Mouse (Mus musculus) gastrocnemius, postnatal 36 days (tissue): ENCODE measurements at regions not wholly inside any gene's neighbourhood (a gene's known extent, or its start where the extent isn't known, plus 50 kb on each side); places are given as distances from the start of the nearest gene placed in this dataset.
A peak's percentile ranks its signal among the peaks of the same experiment; 100 is the strongest.

ENCODE experiments used
- DNase-seq, 2 experiments: peaks; one replicate each; pipeline ENCODE4 v3.0.0; 2022
- intact Hi-C: fragments of 180-260 bp; cut with DNase I; formaldehyde crosslinking; loops from one replicate; pipeline ENCODE4 v1.15.1; 2025

- intact Hi-C loops: no loop called here
- DNase-seq: no peak
Measured at GRCm38 (mm10) chr12:29258548-29258874, 269.7 kb upstream of the Myt1l start.

DNA sequence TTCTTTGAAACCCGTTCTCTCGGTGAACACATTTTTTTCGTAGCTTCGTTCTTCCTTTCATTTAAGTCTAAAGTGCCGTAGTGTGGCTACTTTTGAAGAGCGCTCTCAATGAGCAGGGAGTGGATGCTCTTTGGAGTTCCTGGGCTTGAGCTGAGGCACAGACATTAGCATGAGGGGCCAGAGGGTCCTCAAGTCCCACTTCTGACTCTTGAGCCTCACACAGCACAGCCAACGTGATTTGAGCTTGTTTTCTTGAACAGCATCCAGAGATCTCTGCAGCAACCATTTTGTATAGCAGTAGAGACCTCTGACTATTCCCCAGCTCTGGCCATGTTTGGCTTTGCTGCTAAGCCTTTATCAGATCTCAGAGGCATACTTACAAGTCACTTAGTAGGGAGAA is 269.2 kb upstream of the Myt1l start:
- intact Hi-C loops: no loop called here
- DNase-seq: no peak

GRCm38 (mm10) chr12:29274166-29274565 is 254.0 kb upstream of the Myt1l start:
- no peak for DNase-seq
- intact Hi-C loops: no loop called here

GRCm38 (mm10) chr12:29275676-29276075 is 252.5 kb upstream of the Myt1l start:
- intact Hi-C loops: no loop called here
- no peak for DNase-seq

DNA sequence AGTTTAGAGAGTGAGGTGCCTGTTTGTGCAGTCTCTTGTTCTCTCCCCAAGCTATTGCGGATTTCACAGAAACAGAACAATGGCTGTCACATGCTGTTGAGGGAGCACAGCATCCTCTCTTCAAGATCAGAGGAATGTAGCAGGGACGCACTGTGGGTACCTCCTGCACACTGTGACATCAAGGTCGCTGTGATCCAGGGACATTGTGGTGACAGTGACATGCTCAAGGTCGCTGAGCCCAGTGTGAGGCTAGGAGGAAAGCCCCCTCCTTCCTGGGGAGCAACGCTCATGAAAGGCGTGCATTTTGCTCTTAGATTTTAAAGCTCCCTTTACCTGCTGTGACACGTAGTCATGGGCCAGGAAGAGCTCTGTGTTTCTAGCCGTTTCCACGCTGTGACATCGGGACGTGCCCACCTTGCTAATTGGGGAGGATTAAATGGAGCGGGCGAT is 248.5 kb upstream of the Myt1l start:
- intact Hi-C loops: no loop called here
- no peak for DNase-seq

DNA sequence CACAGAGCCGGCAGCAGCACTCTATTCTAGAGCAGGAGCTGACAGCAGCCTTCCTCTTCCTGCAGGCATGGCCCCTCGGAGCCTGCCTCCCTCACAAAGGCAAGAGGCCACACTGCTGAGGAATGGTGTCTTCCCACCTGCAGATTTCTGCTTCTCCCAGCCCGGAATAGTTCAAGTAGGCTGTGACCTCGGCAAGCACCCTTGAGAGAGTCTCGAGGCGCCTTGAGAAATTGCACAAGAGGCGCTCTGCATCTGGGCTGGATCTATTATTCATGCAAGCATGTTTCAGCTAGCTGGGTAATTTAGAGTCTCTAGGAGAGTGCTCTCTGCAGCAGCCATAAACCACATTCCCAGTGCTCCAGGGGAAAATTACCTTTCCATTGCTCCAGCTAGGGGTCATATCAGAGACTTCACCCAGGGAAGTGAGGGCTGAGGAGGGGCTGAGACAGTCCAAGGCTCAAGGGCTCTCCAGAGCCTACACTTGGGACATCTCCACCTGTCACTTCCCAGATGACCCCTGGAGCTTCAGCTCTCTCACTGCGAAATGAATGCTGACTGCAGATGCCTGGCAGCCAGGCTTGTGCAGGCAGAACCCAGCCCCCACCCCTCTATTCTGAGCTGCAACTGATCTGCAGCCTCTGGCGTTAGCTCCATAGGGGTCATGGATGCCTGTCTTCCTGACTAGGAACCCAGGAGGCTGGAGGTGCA is 247.9 kb upstream of the Myt1l start:
- intact Hi-C loops: no loop called here
- DNase-seq: no peak

DNA sequence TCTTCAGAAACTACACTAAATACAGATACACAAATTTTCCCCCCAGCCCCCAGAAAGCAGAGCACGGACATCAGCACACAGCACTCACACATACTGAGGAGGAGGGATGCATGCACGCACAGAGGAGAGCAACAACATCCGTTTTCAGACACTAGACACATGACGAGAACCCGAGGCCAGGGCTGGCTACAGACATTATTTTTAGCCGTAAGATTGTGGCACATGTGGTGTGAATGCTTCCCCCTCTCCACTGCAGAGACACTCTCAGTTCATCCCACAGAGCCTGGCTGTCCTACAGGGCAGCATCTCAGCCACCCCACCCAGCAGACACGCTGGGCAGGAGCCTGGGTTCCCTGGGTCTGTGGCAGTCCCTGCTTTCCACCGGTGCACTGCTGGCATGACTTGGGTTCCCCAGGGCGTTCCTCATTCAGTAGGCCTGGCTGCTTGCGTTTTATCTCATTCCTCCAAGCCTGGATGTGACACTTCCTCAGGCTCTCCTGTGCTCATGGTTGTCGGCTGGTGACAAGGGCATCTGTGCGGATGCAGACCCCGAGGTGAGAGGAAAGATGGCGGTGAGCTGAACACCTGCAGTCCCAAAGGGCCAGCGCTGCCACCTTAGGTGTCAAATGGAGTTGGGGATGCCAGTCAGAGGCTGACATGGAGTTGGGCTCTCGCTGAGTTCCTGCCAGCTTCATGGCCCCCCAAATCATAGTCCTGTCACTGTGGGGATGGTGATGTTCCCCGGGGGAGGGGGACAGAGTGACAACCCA is 247.1 kb upstream of the Myt1l start:
- intact Hi-C loops: no loop called here
- no peak for DNase-seq

- intact Hi-C loops: no loop called here
Measured at GRCm38 (mm10) chr12:29288801-29289200, 239.4 kb upstream of the Myt1l start.

DNA sequence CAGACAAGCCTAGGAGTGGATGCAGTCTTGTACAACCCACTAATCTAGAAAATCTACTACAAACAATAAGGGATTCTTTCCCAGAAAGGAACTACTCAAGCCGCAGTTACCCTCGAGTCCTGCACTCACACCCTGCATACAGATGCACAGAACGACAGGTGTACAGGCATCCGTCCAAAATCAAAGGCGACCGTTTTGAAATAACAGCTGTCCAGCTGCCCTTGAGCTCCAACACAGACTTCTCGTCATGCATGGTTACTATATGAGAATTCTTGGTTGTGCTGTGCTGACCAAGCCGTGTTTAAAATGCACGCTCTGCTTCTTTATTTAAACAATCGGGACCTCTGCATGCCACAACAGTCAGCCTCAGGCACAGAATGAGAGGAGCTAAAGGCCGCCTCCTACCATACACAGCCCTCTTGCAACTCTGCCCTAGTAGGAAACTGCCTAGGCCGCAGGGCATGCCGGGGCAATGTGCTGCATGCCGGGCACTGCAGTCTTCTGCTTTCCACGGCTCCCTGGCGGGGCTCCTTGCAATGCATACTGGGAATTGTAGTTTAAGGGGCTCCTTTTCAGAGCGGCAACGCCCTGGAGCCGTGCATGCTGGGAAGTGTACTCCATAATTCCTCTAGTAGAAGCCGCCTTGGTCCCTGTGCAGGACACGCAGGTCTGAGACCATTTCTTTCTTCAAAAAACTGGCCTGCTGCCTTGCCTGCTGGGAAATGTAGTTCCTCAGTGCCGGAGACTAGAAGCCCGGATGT is 237.4 kb upstream of the Myt1l start:
- DNase-seq: peak; percentile 90 to 93
- intact Hi-C loops: no loop called here

More at GRCm38 (mm10) chr12:29288801-29289200, 239.4 kb upstream of the Myt1l start:
- no peak for DNase-seq

- no peak for DNase-seq
- intact Hi-C loops: no loop called here
Measured at GRCm38 (mm10) chr12:29297984-29298383, 230.2 kb upstream of the Myt1l start.

DNA sequence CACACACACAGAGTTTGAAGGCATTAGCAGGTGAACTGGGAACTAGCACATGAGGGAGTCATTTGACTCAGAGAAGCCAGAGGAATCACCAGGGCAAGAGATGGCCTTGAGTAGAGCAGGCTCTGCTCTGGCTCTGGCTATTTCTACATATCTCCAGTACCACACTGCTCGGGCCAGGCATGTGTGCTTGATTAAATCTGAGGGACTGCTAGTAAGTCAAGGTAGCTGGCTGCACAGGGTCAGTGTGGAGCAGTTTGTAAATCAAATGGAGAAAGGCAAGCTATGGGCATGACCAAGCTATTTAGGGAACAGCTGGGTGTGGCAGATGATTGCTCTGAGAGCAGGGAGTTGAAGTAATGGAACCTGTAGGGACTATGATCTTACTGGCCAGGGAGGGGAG is 212.5 kb upstream of the Myt1l start:
- DNase-seq: no peak
- intact Hi-C loops: no loop called here

DNA sequence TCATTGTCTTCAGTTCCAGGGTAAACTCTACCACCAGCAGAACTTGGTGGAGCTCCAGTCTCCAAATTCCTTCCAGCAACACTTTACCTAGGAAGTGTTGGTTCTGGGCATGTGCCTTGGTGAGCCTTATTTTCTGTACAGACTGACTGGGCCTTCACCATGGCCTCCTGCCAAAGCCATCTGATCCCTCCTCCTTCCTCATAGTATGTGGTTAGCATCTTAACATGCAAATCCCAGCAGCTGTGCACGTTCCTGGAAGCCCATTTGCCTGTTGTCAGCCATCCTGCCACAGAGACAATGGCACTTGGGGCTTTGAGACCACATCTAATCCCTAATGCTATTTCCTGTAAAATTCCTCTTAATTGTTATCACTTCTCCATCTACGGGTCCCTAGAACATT is 206.7 kb upstream of the Myt1l start:
- no peak for DNase-seq
- intact Hi-C loops: no loop called here

DNA sequence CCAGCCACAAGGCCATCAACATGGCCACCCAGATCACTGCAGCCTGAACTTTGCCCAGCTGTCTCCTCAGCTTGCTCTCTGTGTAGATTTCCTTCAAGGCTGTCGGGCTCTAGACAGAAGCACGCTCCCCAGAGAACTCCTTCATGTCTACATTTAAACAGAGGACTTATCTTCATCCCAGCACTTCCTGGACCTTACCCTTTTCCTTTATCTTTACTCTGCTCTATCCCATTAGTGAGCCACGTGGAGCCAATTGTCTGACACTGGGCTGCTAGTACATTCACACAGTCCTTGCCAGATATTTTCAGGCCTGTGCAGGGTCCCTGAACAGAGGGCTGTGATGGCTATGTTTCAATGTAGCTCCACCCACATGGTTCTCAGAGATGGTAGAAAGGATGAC is 204.7 kb upstream of the Myt1l start:
- no peak for DNase-seq
- intact Hi-C loops: no loop called here

DNA sequence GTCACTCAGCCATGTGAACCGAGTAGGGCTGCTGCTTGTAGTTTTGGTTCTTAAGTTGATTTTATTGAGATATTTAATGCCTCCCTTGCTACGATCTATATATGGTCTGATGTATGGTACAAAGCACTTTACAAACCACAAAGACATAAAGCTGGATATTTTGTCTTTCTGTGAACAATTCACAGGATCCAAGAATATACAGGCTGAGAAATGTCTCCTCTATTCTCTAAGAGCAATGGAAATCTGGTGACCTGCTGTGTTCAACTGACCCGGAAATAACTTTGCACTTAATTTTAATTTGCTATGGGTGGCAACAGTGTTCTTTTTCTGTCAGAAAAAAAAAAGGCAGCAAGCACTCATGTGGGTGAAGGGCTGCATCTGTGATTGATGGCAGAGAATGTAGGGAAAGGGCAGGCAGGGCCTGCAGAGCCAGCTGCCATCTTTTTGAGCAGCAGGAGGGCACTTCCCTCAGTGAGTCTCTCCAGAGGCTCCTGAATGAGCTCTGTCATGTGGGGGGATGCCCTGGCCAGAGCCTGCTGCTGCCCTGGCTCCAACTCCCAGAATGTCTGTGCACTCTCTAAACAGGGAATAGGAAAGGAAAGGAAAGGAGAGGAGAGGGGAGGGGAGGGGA is 192.2 kb upstream of the Myt1l start:
- DNase-seq: no peak
- intact Hi-C loops: no loop called here

DNA sequence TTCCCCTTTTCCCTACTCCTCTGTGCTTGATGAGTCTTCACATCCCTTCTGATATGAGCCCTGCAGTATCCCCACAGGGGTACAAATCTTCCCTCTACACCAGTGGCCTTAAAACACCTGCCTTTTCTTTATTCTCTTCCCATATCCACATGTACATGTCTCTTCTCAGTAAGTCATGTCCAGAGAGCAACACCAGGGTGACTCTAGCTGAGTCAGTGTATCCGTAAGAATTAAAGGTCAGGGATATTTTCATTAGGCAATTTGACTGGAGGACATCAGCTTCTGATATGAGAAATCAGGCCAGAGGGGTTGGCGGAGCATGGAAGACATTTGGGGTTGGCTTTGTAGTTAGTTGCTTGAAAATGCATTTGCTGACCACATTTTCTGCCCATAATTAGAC is 190.8 kb upstream of the Myt1l start:
- no peak for DNase-seq
- intact Hi-C loops: no loop called here

- no peak for DNase-seq
- intact Hi-C loops: no loop called here
Measured at GRCm38 (mm10) chr12:29341388-29341995, 186.7 kb upstream of the Myt1l start.

DNA sequence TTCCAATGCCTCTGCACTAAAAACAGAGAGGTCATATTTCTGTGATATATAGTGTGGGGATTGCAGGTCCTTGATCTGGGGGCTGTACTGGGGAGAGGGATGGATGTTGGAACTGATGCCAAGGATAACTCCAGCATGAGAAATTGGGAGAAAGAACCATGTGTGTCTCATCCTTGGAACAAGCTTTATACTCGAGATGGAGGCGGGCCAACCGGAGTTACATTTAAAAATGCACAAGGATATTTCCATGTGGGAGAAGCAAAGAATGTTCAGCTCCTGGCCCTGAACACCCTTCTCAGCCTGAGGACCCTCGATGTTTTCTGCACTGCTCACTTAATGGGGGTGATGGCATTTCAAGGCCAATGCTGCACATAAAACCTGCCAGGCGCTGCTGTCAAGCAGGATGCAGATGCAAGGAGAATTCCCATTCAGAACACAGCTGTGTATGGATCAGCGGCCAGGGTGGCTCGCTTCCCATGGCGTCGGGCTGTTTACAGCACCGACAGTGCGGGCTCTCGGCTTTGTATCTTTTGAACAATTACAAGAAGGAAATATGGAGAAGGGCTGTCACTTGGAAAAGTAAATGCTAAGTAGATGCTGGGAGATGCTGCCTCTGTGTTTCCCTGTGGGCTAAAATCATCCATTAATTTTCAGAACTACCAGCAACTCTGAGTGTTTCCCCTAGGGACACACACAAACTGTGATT is 184.9 kb upstream of the Myt1l start:
- DNase-seq: no peak
- intact Hi-C loops: no loop called here

DNA sequence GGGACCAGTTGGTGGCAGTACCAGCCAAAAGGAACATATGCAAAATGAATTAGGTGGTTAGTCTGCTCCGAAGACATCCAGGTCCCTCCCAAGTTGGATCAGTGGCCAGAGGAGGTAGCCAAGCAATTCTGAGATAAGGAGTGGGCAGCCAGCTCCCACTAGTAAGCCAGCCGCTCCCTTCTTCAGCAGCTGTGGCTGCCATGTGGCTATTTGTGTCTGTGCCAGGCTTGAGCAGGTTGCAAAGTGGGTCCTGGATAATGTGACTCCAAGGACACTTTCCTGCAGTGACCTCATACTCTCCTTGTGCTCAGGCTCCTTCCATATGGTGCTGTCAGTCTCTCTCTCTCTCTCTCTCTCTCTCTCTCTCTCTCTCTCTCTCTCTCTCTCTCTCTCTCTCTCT is 179.5 kb upstream of the Myt1l start:
- intact Hi-C loops: no loop called here
- no peak for DNase-seq

GRCm38 (mm10) chr12:29349146-29349850 is 178.9 kb upstream of the Myt1l start:
- intact Hi-C loops: no loop called here
- DNase-seq: no peak
